Mouse (Mus musculus): ENCODE data around the gene Map3k9. TPM values are rescaled to one million over a fixed set of nuclear protein-coding genes. Genes with fewer than 3 reads are reported as not detected.

The Map3k9 gene
- polyA plus RNA-seq, 2 experiments: 0.02 to 0.04 TPM

DNA sequence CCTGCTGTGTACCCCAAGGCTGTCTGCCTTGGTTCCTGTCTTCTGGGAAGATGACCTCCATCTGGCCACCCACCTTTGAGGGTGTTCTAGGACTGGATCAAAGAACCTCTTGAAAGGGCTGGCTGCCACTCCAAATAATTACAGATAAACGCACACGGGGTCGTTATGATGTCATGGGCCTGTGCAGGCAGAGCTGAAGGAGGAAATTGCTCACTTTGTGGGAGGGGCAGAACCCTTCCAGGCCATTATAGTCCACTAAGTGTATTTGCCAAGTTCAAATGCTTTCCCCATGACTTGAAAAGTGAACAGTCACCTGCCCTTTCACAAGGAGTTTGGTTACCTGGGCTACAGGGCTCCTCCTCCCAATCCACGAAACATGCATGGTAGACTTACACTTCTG is 83.0 kb downstream of the Map3k9 start:
- H3K27ac ChIP-seq: no peak overlapping the region

DNA sequence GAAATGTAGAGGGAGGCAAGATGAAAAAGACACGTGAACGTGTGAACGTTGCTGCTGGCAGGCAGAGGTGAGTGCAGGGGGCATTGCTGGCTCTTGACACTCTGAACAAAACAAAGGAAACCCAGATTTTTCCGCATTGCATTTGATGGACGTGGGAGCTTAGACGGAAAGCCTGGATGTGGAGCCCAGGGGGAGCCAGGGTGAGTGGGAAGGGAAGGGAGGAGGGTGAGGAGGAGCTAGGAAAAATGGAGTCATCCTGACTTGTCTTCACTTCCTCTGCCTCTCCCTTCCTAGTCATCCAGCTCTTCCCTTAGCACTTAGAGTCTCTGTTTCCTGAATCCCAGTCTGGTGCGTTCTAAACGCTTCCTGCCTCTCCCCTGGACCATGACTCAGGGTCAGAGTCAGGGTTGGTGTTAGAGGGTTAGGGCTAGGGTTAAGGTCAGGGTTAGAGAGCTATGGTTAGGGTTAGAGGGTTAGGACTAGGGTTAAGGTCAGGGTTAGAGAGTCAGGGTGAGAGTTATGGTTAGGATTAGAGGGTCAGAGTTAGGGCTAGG is 89.7 kb downstream of the Map3k9 start:
- Histone ChIP-seq H3K4me1 (replicated peaks; ENCODE audit: control insufficient read depth in 2 of 2, insufficient read depth in 2 of 2, low read length in 1 of 2) (no peaks in the 10 kb centered on the region), H3K9me3 (ENCODE audit: control insufficient read depth, low read length) (no peaks in the 10 kb centered on the region), H3K4me2 (ENCODE audit: low read depth) (no peak overlapping the region), H3K4me3 (ENCODE audit: insufficient read depth in 1 of 2, low read depth in 2 of 2, low read length in 2 of 2) (no peak overlapping the region), H3K27me3 (ENCODE audit: control insufficient read depth, insufficient read depth, low read length) (no peaks in the 10 kb centered on the region), H3K9ac (replicated peaks) (no peak overlapping the region), H3K36me3 (replicated peaks; ENCODE audit: control insufficient read depth, insufficient read depth, low read depth) (no peaks in the 10 kb centered on the region), H3K27ac (no peak overlapping the region)
- ATAC-seq (ENCODE audit: insufficient read depth): no peak
- DNase-seq (ENCODE audit: low read depth in 3 of 3, low spot score in 3 of 3): no peak
- TF ChIP-seq EP300 (IDR thresholded peaks at IDR 0.05; ENCODE audit: low read depth) (no peak), CTCF (IDR thresholded peaks at IDR 0.05; ENCODE audit: low read depth) (no peak)
- WGBS (ENCODE audit: insufficient replicate concordance): 24% methylated on average over 8 of the region's 8 CpGs

More for the DNA sequence above, 83.0 kb downstream of the Map3k9 start:
- Histone ChIP-seq H3K4me3 (ENCODE audit: insufficient read depth in 1 of 2, low read depth in 2 of 2, low read length in 2 of 2) (no peak overlapping the region), H3K36me3 (replicated peaks; ENCODE audit: control insufficient read depth, insufficient read depth, low read depth) (no peaks in the 10 kb centered on the region), H3K27me3 (ENCODE audit: control insufficient read depth, insufficient read depth, low read length) (no peaks in the 10 kb centered on the region), H3K9ac (replicated peaks) (no peak overlapping the region), H3K9me3 (ENCODE audit: control insufficient read depth, low read length) (no peaks in the 10 kb centered on the region), H3K4me2 (ENCODE audit: low read depth) (no peak overlapping the region), H3K4me1 (replicated peaks; ENCODE audit: control insufficient read depth in 2 of 2, insufficient read depth in 2 of 2, low read length in 1 of 2) (no peaks in the 10 kb centered on the region)
- 41% methylated on average over 4 of the region's 4 CpGs for WGBS (ENCODE audit: insufficient replicate concordance)
- no peak for DNase-seq (ENCODE audit: low read depth in 3 of 3, low spot score in 3 of 3)
- no peak for TF ChIP-seq EP300 (IDR thresholded peaks at IDR 0.05; ENCODE audit: low read depth)
- no peak for TF ChIP-seq CTCF (IDR thresholded peaks at IDR 0.05; ENCODE audit: low read depth)
- ATAC-seq (ENCODE audit: insufficient read depth): no peak

- TF ChIP-seq EP300 (IDR thresholded peaks at IDR 0.05; ENCODE audit: low read depth) (no peak), CTCF (IDR thresholded peaks at IDR 0.05; ENCODE audit: low read depth) (no peak)
- no peaks in the 10 kb centered on the region for H3K36me3 ChIP-seq (replicated peaks; ENCODE audit: control insufficient read depth, insufficient read depth, low read depth)
- no peaks in the 10 kb centered on the region for H3K9me3 ChIP-seq (ENCODE audit: control insufficient read depth, low read length)
- H3K4me3 ChIP-seq (ENCODE audit: insufficient read depth in 1 of 2, low read depth in 2 of 2, low read length in 2 of 2): no peak overlapping the region
- no peak for ATAC-seq (ENCODE audit: insufficient read depth)
- no peak for DNase-seq (ENCODE audit: low read depth in 3 of 3, low spot score in 3 of 3)
- no peaks in the 10 kb centered on the region for H3K4me1 ChIP-seq (replicated peaks; ENCODE audit: control insufficient read depth in 2 of 2, insufficient read depth in 2 of 2, low read length in 1 of 2)
- no peak overlapping the region for H3K9ac ChIP-seq (replicated peaks)
- no peaks in the 10 kb centered on the region for H3K27me3 ChIP-seq (ENCODE audit: control insufficient read depth, insufficient read depth, low read length)
- H3K27ac ChIP-seq: no peak overlapping the region
- 65% methylated on average over 7 of the region's 7 CpGs for WGBS (ENCODE audit: insufficient replicate concordance)
- H3K4me2 ChIP-seq (ENCODE audit: low read depth): no peak overlapping the region
Observed at GRCm38 (mm10) chr12:81690751-81691150, 90.2 kb downstream of the Map3k9 start.

GRCm38 (mm10) chr12:81690111-81690510 is 90.9 kb downstream of the Map3k9 start:
- no peaks in the 10 kb centered on the region for H3K4me1 ChIP-seq (replicated peaks; ENCODE audit: control insufficient read depth in 2 of 2, insufficient read depth in 2 of 2, low read length in 1 of 2)
- H3K9me3 ChIP-seq (ENCODE audit: control insufficient read depth, low read length): no peaks in the 10 kb centered on the region
- H3K4me3 ChIP-seq (ENCODE audit: insufficient read depth in 1 of 2, low read depth in 2 of 2, low read length in 2 of 2): no peak overlapping the region
- 84% methylated on average over 15 of the region's 15 CpGs for WGBS (ENCODE audit: insufficient replicate concordance)
- no peak for DNase-seq (ENCODE audit: low read depth in 3 of 3, low spot score in 3 of 3)
- H3K9ac ChIP-seq (replicated peaks): no peak overlapping the region
- TF ChIP-seq CTCF (IDR thresholded peaks at IDR 0.05; ENCODE audit: low read depth) (no peak), EP300 (IDR thresholded peaks at IDR 0.05; ENCODE audit: low read depth) (no peak)
- H3K27me3 ChIP-seq (ENCODE audit: control insufficient read depth, insufficient read depth, low read length): no peaks in the 10 kb centered on the region
- no peaks in the 10 kb centered on the region for H3K36me3 ChIP-seq (replicated peaks; ENCODE audit: control insufficient read depth, insufficient read depth, low read depth)
- H3K27ac ChIP-seq: no peak overlapping the region
- H3K4me2 ChIP-seq (ENCODE audit: low read depth): no peak overlapping the region
- no peak for ATAC-seq (ENCODE audit: insufficient read depth)

DNA sequence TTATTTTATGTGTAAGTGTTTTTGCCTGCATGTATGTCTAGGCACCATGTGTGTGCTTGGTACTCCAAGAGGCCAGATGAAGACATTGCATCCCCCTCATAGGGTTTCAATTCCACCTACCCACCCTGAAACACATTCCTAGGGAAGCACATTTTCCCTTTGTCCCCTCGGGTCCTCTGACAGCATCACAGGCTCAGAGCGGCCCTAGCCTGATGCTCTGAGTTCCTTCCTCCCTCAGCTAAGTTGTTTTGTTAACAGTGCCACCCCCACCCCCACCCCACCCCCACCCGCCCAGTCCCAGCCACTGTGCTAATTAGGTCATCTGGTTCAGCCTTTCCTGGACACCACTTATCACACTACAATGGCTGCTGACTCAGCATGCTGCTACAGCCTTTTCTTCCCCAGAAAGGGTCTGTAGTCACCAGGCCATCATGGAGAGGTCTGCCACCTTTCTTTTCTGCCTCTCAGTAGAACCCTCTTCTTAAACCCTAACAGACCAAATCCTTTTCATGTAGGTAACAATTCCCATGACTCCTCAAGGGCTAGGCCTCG is 91.4 kb downstream of the Map3k9 start:
- no peak for DNase-seq (ENCODE audit: low read depth in 3 of 3, low spot score in 3 of 3)
- 31% methylated on average over 4 of the region's 4 CpGs for WGBS (ENCODE audit: insufficient replicate concordance)

More for the DNA sequence above, 91.4 kb downstream of the Map3k9 start:
- TF ChIP-seq EP300 (IDR thresholded peaks at IDR 0.05; ENCODE audit: low read depth) (no peak), CTCF (IDR thresholded peaks at IDR 0.05; ENCODE audit: low read depth) (no peak)
- H3K9me3 ChIP-seq (ENCODE audit: control insufficient read depth, low read length): no peaks in the 10 kb centered on the region
- H3K4me1 ChIP-seq (replicated peaks; ENCODE audit: control insufficient read depth in 2 of 2, insufficient read depth in 2 of 2, low read length in 1 of 2): no peaks in the 10 kb centered on the region
- H3K27me3 ChIP-seq (ENCODE audit: control insufficient read depth, insufficient read depth, low read length): no peaks in the 10 kb centered on the region
- no peak overlapping the region for H3K27ac ChIP-seq
- no peak for ATAC-seq (ENCODE audit: insufficient read depth)
- no peak overlapping the region for H3K4me2 ChIP-seq (ENCODE audit: low read depth)
- H3K4me3 ChIP-seq (ENCODE audit: insufficient read depth in 1 of 2, low read depth in 2 of 2, low read length in 2 of 2): no peak overlapping the region
- no peaks in the 10 kb centered on the region for H3K36me3 ChIP-seq (replicated peaks; ENCODE audit: control insufficient read depth, insufficient read depth, low read depth)
- no peak overlapping the region for H3K9ac ChIP-seq (replicated peaks)
